Mouse (Mus musculus) midbrain, embryonic 11.5 days (tissue): ENCODE measurements around the gene Nanog. TPM values are rescaled to one million over a fixed set of nuclear protein-coding genes. Genes with fewer than 3 reads are reported as not detected.

Experiments used
- ATAC-seq: fragments of 200-750 bp; cut with Nextera tagmentation; 2 replicates; pipeline ENCODE4 v1.8.0; 2017; ENCODE audit warnings: moderate TSS enrichment, moderate library complexity; ENCODE audit not compliant: low FRiP score
- DNase-seq: peaks from one replicate; pipeline ENCODE4 v3.0.0; 2015; ENCODE audit warnings: low spot score; ENCODE audit errors: missing footprints
- H3K27ac ChIP-seq: fragments of 300-500 bp; sonication (generic); 2 replicates; pipeline ENCODE4 v1.5.1; 2014; ENCODE audit warnings: low read depth, low read length
- H3K27me3 ChIP-seq: fragments of 300-500 bp; sonication (generic); 2 replicates; pipeline ENCODE4 v1.6.1; 2014; ENCODE audit warnings: mild to moderate bottlenecking, low read length, moderate library complexity, mixed read lengths; ENCODE audit not compliant: control insufficient read depth, insufficient read depth
- H3K36me3 ChIP-seq: fragments of 300-500 bp; sonication (generic); 2 replicates; pipeline ENCODE4 v1.6.1; 2014; ENCODE audit warnings: mild to moderate bottlenecking, low read length, moderate library complexity, mixed read lengths; ENCODE audit not compliant: control insufficient read depth, insufficient read depth
- H3K4me1 ChIP-seq: fragments of 300-500 bp; sonication (generic); 2 replicates; pipeline ENCODE4 v1.6.1; 2014; ENCODE audit warnings: low read length; ENCODE audit not compliant: control insufficient read depth, insufficient read depth
- H3K4me2 ChIP-seq: fragments of 300-500 bp; sonication (generic); 2 replicates; pipeline ENCODE4 v1.6.1; 2014; ENCODE audit warnings: mild to moderate bottlenecking, moderate library complexity
- H3K4me3 ChIP-seq: fragments of 300-500 bp; sonication (generic); 2 replicates; pipeline ENCODE4 v1.5.1; 2014; ENCODE audit warnings: low read depth, low read length
- H3K9ac ChIP-seq: fragments of 300-500 bp; sonication (generic); 2 replicates; pipeline ENCODE4 v1.6.1; 2014; ENCODE audit warnings: low read length
- H3K9me3 ChIP-seq: fragments of 300-500 bp; sonication (generic); 2 replicates; pipeline ENCODE4 v1.6.1; 2016; ENCODE audit warnings: low read length; ENCODE audit not compliant: control insufficient read depth
- WGBS: fragments of 180-500 bp; shearing (Covaris S2); extraction: QIAGEN DNeasy Blood & Tissue Kit; methylation state at CpG from one replicate; pipeline ENCODE4 v1.1.7; 2014; 5-methylcytosine and 5-hydroxymethylcytosine counted together
- polyA plus RNA-seq: library from polyadenylated mRNA; unstranded; fragments of >200 nt; fragmentation: Nextera tagmentation; extraction: Ambion mirVana; gene quantifications from 2 replicates; pipeline ENCODE4 v1.2.1, GENCODE M21; 2014

Nanog gene
- polyA plus RNA-seq, 1 experiment from 2014 or later = 0.22 TPM

DNA sequence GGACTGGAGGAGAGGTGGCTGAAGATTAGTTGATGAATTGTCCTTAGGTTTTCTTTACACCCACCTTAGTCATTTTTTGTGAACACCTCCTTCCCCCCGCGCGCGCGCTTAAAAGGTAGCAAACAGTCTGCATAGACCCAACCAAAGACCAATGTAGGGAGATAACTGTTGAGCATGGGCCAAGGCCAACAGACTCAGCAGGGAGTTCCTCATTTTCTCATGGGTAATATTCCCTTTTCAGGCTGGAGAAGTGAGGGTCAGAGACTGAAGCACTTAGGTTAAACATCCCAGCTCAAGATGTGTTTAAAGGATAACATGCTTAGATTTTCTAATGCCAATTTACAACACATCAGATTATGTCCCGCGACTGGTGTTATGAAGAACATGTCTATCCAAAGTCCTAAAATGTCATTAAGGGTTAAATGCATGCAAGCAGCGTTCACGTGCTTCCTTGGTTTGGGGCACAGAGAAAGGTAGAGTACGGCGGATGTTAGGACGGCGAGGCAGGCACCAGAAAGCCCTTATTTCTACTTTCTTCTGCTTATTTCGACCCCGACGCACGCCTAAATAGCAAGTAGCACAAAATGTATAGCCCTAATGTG is 56.7 kb downstream of the Nanog start:
- no peak overlapping the region; the same call in 1 of the 2 replicates for H3K27ac ChIP-seq
- peak overlapping the region; percentile 69 for H3K9ac ChIP-seq
- peak overlapping the region; percentile 47 for H3K4me3 ChIP-seq
- peaks cover 7% of the 10 kb centered on the region for H3K27me3 ChIP-seq
- no peaks in the 10 kb centered on the region for H3K9me3 ChIP-seq
- WGBS = 34% methylated on average over 17 of the region's 17 CpGs
- ATAC-seq (peak; percentile 0; the same call in 1 of the 2 replicates), DNase-seq (no peak)
- no peaks in the 10 kb centered on the region for H3K36me3 ChIP-seq
- peak overlapping the region; percentile 85 for H3K4me2 ChIP-seq
- H3K4me1 ChIP-seq = peaks cover 11% of the 10 kb centered on the region; the same call in 1 of the 2 replicates

Other genes with a start within 250 kb of the Nanog start
- gene Rimklb, start 208.7 kb upstream of the Nanog start, polyA plus RNA-seq = 67.4 and 70.1 TPM in 2 replicates
- 0.75 and 0.77 TPM in 2 replicates for gene Mfap5, start 201.6 kb upstream of the Nanog start, polyA plus RNA-seq
- not detected in 2 replicates for gene Aicda, start 153.7 kb upstream of the Nanog start, polyA plus RNA-seq
- gene Apobec1, start 105.0 kb upstream of the Nanog start, polyA plus RNA-seq = 2.0 and 2.5 TPM in 2 replicates
- 0.05 TPM in 1 of 2 replicates, not detected in the other for gene Gdf3, start 97.4 kb upstream of the Nanog start, polyA plus RNA-seq
- not detected in 2 replicates for gene Dppa3, start 81.1 kb upstream of the Nanog start, polyA plus RNA-seq
- 24.4 and 25.5 TPM in 2 replicates for gene Slc2a3, start 94.2 kb downstream of the Nanog start, polyA plus RNA-seq
- gene Foxj2, start 112.4 kb downstream of the Nanog start, polyA plus RNA-seq = 3.0 and 3.6 TPM in 2 replicates
- gene C3ar1, start 148.7 kb downstream of the Nanog start, polyA plus RNA-seq = 2.0 and 2.4 TPM in 2 replicates
- gene Necap1, start 167.0 kb downstream of the Nanog start, polyA plus RNA-seq = 64.1 and 71.5 TPM in 2 replicates
- gene Clec4a1, start 214.4 kb downstream of the Nanog start, polyA plus RNA-seq = 1.6 and 1.8 TPM in 2 replicates
- 0.83 and 1.2 TPM in 2 replicates for gene Clec4a3, start 245.0 kb downstream of the Nanog start, polyA plus RNA-seq